Mouse (Mus musculus) liver, embryonic 16.5 days (tissue): ENCODE data around the gene Lfng. TPM values are rescaled to one million over a fixed set of nuclear protein-coding genes. Genes with fewer than 3 reads are reported as not detected.

Experiments
- ATAC-seq: fragments of 200-750 bp; cut with Nextera tagmentation; 2 replicates; pipeline ENCODE4 v1.8.0; 2017; ENCODE audit warnings: low read depth, mild to moderate bottlenecking, moderate number of reproducible peaks, moderate library complexity
- H3K27ac ChIP-seq: fragments of 300-500 bp; sonication (generic); 2 replicates; pipeline ENCODE4 v1.5.1; 2014; ENCODE audit warnings: mild to moderate bottlenecking, low read length
- H3K27me3 ChIP-seq: fragments of 300-500 bp; sonication (generic); 2 replicates; pipeline ENCODE4 v1.6.1; 2014; ENCODE audit warnings: low read depth, low read length, mixed read lengths; ENCODE audit not compliant: control insufficient read depth, insufficient read depth
- H3K36me3 ChIP-seq: fragments of 300-500 bp; sonication (generic); 2 replicates; pipeline ENCODE4 v1.6.1; 2014; ENCODE audit warnings: mild to moderate bottlenecking; ENCODE audit not compliant: control insufficient read depth, insufficient read depth
- H3K4me1 ChIP-seq: fragments of 300-500 bp; sonication (generic); 2 replicates; pipeline ENCODE4 v1.6.1; 2014; ENCODE audit warnings: low read depth, low read length, mixed read lengths; ENCODE audit not compliant: control insufficient read depth
- H3K4me2 ChIP-seq: fragments of 300-500 bp; sonication (generic); 2 replicates; pipeline ENCODE4 v1.6.1; 2014; ENCODE audit warnings: low read depth, low read length, mixed read lengths
- H3K4me3 ChIP-seq: fragments of 300-500 bp; sonication (generic); 2 replicates; pipeline ENCODE4 v1.5.1; 2014; ENCODE audit warnings: low read depth, mild to moderate bottlenecking, low read length
- H3K9ac ChIP-seq: fragments of 300-500 bp; sonication (generic); 2 replicates; pipeline ENCODE4 v1.6.1; 2014; ENCODE audit warnings: low read depth, low read length
- H3K9me3 ChIP-seq: fragments of 300-500 bp; sonication (generic); replicated peaks from 2 replicates; pipeline ENCODE4 v1.6.1; 2016; ENCODE audit warnings: low read length; ENCODE audit not compliant: control insufficient read depth
- WGBS: fragments of 180-500 bp; shearing (Covaris S2); extraction: QIAGEN DNeasy Blood & Tissue Kit; methylation state at CpG from one replicate; pipeline ENCODE4 v1.1.7; 2014; ENCODE audit not compliant: insufficient replicate concordance; 5-methylcytosine and 5-hydroxymethylcytosine counted together
- polyA plus RNA-seq: library from polyadenylated mRNA; unstranded; fragments of >200 nt; fragmentation: Nextera tagmentation; extraction: Ambion mirVana; gene quantifications from 2 replicates; pipeline ENCODE4 v1.2.1, GENCODE M21; 2015

The Lfng gene
- polyA plus RNA-seq, 1 experiment from 2014 or later = 8.3 TPM

DNA sequence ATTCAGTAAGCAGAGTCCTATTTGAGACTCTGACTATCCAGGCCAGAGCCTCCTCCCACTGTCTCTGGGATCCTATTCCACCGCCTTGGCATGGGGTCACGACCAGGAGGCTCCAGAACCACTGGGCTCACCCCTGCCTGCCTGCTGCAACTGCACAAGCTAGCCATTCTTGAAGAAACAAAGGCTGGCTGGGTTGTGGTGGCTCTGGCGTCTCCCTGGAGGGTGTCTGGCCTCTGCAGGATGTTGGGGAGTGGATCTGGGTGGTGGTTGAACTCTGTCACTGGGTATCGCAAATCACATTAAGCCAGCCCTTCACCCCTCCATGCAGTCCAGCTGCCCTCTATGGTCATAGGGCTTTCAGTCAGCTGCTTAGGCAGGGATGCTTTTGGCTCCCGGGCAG is 7.2 kb upstream of the Lfng start:
- peaks cover 32% of the 10 kb centered on the region for H3K4me1 ChIP-seq
- no peaks in the 10 kb centered on the region for H3K9me3 ChIP-seq
- H3K27me3 ChIP-seq = peaks cover 9% of the 10 kb centered on the region
- no peak overlapping the region for H3K4me2 ChIP-seq
- no peak overlapping the region for H3K27ac ChIP-seq
- ATAC-seq = no peak
- WGBS = 62% methylated on average over 5 of the region's 5 CpGs
- no peaks in the 10 kb centered on the region for H3K36me3 ChIP-seq
- no peak overlapping the region for H3K4me3 ChIP-seq
- no peak overlapping the region for H3K9ac ChIP-seq

DNA sequence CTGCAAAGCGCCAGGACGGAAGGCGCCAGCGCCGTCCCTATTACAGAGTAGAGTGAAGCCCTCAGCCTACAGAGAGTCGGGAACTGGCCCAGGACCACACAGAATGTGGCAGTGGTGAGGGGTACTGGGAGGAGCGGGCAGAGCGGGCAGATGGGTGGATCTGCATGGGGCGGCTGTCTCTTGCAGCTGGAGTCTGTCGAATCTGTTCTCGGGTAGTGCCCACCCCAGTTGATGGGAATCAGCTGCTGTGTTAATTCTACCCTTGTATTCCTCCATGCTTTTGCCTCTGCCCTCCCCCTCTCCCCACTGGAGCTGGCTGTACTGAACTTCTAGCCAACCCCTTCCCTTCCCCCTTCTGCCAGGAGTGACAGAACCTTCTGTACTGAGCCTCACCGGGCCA is 5.4 kb upstream of the Lfng start:
- Histone ChIP-seq H3K27me3 (peaks cover 27% of the 10 kb centered on the region), H3K36me3 (no peaks in the 10 kb centered on the region), H3K9me3 (no peaks in the 10 kb centered on the region), H3K4me2 (no peak overlapping the region), H3K4me3 (no peak overlapping the region), H3K9ac (no peak overlapping the region), H3K4me1 (peaks cover 24% of the 10 kb centered on the region), H3K27ac (no peak overlapping the region)
- 62% methylated on average over 12 of the region's 12 CpGs for WGBS
- ATAC-seq = no peak

DNA sequence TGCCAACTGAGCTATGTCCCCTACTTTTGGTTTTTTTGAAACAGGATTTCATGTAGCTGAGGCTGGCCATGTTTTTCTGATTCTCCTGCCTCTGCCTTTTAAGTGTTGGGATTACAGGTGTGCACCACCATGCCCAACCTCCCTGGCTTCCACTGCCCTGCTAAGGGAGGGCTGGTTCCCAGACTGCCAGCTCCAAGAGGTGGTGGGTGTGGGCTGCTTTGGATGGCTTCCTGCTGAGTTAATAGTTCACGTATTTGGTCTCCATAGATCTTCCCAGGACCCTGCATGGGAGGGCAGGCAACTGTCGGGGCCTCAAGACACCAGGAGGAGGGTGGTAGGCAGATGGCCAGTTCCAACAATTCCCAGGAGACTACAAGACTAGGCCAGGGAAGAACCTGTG is 4.6 kb upstream of the Lfng start:
- H3K27ac ChIP-seq = no peak overlapping the region
- no peak for ATAC-seq
- H3K36me3 ChIP-seq = no peaks in the 10 kb centered on the region
- H3K4me2 ChIP-seq = no peak overlapping the region
- peaks cover 35% of the 10 kb centered on the region for H3K27me3 ChIP-seq
- no peaks in the 10 kb centered on the region for H3K9me3 ChIP-seq
- H3K9ac ChIP-seq = no peak overlapping the region
- H3K4me3 ChIP-seq = no peak overlapping the region
- WGBS = 56% methylated on average over 2 of the region's 2 CpGs
- peaks cover 24% of the 10 kb centered on the region for H3K4me1 ChIP-seq

DNA sequence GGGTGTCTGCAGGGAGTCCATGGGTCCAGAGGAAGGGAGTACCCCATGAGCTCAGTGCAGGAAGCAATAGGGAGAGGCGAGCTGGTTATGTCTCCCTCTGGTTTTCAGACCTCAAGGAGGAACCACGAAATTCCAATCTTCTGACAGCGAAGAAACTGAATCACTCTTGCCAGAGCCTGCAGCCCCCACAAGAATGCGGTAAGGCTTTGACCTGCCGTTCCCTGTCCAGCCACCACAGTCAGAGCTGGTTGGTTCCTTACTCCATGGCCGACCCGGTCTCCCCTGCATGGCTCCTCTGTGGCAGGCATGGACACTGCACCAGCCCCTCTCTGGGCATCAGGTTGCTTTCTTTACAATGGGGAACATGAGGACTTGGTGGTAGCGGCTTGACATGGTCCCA is 2.7 kb upstream of the Lfng start:
- Histone ChIP-seq H3K27ac (no peak overlapping the region), H3K36me3 (no peaks in the 10 kb centered on the region), H3K4me3 (no peak overlapping the region), H3K4me2 (no peak overlapping the region), H3K4me1 (peaks cover 28% of the 10 kb centered on the region), H3K9ac (no peak overlapping the region), H3K9me3 (no peaks in the 10 kb centered on the region), H3K27me3 (peaks cover 41% of the 10 kb centered on the region)
- ATAC-seq = no peak
- 32% methylated on average over 8 of the region's 8 CpGs for WGBS

DNA sequence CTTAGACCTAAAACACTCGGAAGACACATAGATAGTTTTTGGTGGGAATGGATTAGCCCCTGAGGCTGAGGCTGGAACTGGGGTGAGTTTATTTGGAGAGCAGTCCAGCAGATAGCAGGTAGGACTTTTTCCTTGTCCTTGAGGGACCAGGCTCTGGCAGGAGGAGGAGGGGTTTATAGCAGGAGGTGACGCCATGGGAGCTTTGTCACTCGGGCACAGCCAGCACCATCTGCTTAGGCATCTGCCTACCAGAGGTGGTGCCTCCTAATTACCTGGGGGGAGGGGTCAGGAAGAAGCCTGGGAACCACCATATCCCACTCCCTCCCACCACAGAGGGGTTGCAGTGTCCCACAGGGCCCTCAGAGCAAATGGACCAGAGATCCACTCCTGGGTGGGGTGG is 1.9 kb upstream of the Lfng start:
- H3K4me3 ChIP-seq = no peak overlapping the region
- H3K9me3 ChIP-seq = no peaks in the 10 kb centered on the region
- no peaks in the 10 kb centered on the region for H3K36me3 ChIP-seq
- ATAC-seq = no peak
- H3K9ac ChIP-seq = no peak overlapping the region
- H3K4me2 ChIP-seq = no peak overlapping the region
- H3K4me1 ChIP-seq = peaks cover 37% of the 10 kb centered on the region
- H3K27me3 ChIP-seq = peaks cover 41% of the 10 kb centered on the region
- WGBS = 22% methylated on average over 3 of the region's 3 CpGs
- H3K27ac ChIP-seq = no peak overlapping the region

DNA sequence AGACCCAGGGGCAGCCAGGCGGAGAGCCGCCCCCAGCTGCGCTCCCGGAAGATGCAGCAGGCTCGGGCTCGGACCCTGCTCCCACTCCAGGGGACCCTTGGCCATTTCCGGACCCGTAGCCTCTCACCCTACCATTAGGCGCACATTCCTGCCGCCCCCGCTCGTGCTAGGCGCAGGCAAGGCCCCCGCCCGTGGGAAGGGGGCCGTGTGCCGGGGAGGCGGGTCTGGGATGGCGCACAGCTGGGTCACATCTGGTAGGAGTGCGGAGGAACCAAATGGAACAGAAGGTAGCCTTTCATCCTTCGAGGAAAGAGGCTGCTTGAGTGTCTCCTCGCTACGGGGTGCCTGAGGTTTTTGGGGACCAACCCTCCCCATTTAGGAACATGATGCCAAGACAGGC is 734 bp upstream of the Lfng start:
- H3K4me3 ChIP-seq = peak overlapping the region; percentile 71
- 0 out of 2 replicates have a peak overlapping the region, but pooled peaks have one; percentile 21 for H3K27ac ChIP-seq
- WGBS = 2% methylated on average over 23 of the region's 23 CpGs
- H3K4me1 ChIP-seq = peaks cover 48% of the 10 kb centered on the region
- peak overlapping the region; percentile 8 for H3K9ac ChIP-seq
- peak overlapping the region; percentile 90 for H3K4me2 ChIP-seq
- H3K9me3 ChIP-seq = no peaks in the 10 kb centered on the region
- H3K27me3 ChIP-seq = peaks cover 44% of the 10 kb centered on the region
- ATAC-seq = no peak
- H3K36me3 ChIP-seq = no peaks in the 10 kb centered on the region

DNA sequence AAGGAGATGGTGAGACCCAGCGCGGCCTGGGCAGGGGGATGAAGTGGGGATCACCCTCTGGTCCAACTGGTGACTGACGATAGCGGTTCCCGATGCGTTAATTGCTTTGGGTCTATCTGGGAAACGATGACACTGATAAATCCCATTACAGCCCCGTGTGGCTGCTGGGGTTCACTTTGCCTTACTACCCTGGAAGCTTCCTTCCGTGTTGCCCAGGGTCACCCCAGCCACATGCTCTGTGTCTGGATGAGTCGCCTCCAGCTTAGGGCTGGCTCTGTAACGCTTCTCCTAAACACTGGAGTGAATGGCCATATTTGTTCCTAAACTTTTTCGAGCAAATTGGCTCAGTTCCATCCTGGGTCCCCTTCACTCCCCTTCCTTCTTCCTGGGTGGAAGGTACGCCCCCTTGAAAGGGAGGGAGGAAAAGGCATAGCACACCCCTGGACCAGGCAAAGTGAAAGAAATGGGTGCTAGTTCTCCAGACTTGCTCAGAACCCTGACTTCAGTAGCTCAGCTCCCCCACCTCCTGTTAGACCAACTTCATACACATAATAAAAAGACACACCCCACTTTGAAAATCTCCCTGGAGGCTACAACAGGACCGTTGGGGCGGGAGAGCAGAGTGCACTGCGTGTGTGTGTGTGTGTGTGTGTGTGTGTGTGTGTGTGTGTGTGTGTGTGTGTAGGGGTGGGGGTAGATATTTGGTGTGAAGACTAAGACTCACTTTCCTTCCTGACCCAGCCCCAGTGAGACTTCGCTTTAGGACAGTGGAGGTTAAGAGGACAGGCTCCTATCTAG is 915 bp downstream of the Lfng start:
- WGBS = under 1% methylated on average over 16 of the region's 17 CpGs
- H3K27me3 ChIP-seq = peaks cover 44% of the 10 kb centered on the region
- peak overlapping the region; percentile 78 for H3K27ac ChIP-seq
- H3K9me3 ChIP-seq = no peaks in the 10 kb centered on the region
- H3K4me1 ChIP-seq = peaks cover 62% of the 10 kb centered on the region
- peak overlapping the region; percentile 80 for H3K9ac ChIP-seq
- peaks cover 9% of the 10 kb centered on the region for H3K36me3 ChIP-seq
- H3K4me3 ChIP-seq = peak overlapping the region; percentile 71
- H3K4me2 ChIP-seq = peak overlapping the region; percentile 90
- no peak for ATAC-seq

DNA sequence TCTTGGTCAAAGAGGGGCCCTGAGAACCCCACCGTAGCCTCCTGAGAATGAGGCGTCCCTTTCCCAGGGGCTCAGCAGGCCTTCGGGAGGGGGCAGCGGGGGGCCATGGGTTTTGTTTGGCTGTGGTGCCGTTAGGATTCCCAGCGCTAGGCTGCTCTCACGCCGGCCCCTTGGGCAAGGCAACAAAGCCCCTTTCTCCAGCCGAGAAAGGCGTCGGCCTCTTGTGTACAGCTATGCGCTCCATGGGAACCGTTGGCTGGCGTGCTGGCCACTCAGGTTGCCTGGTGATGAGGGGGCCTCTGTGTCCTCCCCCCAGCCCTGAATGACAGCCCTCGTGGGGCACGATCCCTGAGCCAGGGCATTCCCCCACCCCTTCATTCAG is 1.5 kb downstream of the Lfng start:
- H3K4me1 ChIP-seq = peaks cover 62% of the 10 kb centered on the region
- peaks cover 44% of the 10 kb centered on the region for H3K27me3 ChIP-seq

DNA sequence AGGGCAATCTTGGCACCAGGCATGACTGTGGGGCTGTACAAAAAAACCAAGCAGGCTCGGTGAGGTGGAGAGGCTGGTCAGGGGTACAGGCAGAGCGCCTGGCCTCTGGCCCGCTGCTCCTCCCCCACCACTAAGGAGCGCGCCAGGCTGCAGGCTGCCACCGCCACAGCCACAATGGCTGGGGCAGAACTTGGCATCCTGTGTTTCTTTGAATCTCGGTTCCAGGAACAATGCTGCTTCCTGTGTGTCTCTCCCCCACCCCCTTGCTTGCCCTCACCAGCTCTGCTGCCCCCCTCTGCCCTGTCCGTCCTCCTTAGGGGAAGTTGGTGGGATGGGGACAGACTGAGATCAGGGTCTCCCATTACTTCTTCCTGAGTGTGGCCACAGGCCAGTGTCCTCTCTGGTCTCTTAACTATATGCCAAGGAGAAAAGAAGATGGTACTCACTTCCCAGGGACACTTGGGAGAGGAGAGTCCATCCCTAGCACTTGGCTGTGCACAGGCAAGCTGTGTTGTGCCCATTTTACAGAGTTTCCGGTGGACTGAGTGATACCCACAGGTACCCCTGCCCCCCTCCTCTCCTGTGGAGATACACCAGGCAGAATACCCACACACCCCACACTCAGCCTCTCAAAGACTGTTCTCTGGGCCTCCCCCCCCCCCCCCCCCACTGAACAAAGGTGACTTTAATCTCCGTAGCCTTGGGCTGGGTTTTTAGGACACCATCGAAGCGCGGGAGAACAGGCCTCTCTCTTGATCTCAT is 2.6 kb downstream of the Lfng start:
- 26% methylated on average over 12 of the region's 13 CpGs for WGBS
- Histone ChIP-seq H3K4me3 (peak overlapping the region; percentile 71), H3K9ac (peak overlapping the region; percentile 80), H3K9me3 (no peaks in the 10 kb centered on the region), H3K4me1 (peaks cover 71% of the 10 kb centered on the region), H3K4me2 (peak overlapping the region; percentile 90), H3K36me3 (peaks cover 19% of the 10 kb centered on the region), H3K27ac (peak overlapping the region; percentile 78), H3K27me3 (peaks cover 38% of the 10 kb centered on the region)
- no peak for ATAC-seq

More for the DNA sequence above, 1.5 kb downstream of the Lfng start:
- Histone ChIP-seq H3K27ac (peak overlapping the region; percentile 78), H3K4me2 (peak overlapping the region; percentile 90), H3K4me3 (peak overlapping the region; percentile 71), H3K9me3 (no peaks in the 10 kb centered on the region), H3K36me3 (peaks cover 14% of the 10 kb centered on the region), H3K9ac (peak overlapping the region; percentile 80)
- WGBS = 1% methylated on average over 16 of the region's 16 CpGs
- ATAC-seq = no peak
